Mouse (Mus musculus) testis, adult 2 months (tissue): ENCODE measurements around the gene Ngb. TPM values are rescaled to one million over a fixed set of nuclear protein-coding genes. Genes with fewer than 3 reads are reported as not detected.

Experiments
- H3K27ac ChIP-seq: fragments of 200-500 bp; 2 replicates; pipeline ENCODE4 v1.5.1; 2012; ENCODE audit warnings: low read depth, low read length; ENCODE audit not compliant: control insufficient read depth, insufficient read depth
- H3K27me3 ChIP-seq: fragments of 200-500 bp; 2 replicates; pipeline ENCODE4 v1.6.1; 2012; ENCODE audit warnings: mild to moderate bottlenecking, low read length, moderate library complexity; ENCODE audit not compliant: control insufficient read depth, insufficient read depth
- H3K36me3 ChIP-seq: fragments of 200-500 bp; 2 replicates; pipeline ENCODE4 v1.6.1; 2012; ENCODE audit warnings: mild to moderate bottlenecking, low read length; ENCODE audit not compliant: control insufficient read depth, insufficient read depth
- H3K4me1 ChIP-seq: fragments of 200-500 bp; 2 replicates; pipeline ENCODE4 v1.6.1; 2012; ENCODE audit warnings: low read length; ENCODE audit not compliant: control insufficient read depth, insufficient read depth
- H3K4me3 ChIP-seq: fragments of 200-500 bp; 2 replicates; pipeline ENCODE4 v1.5.1; 2012; ENCODE audit warnings: low read depth, mild to moderate bottlenecking, low read length, moderate library complexity, mixed read lengths; ENCODE audit not compliant: control insufficient read depth
- CTCF ChIP-seq: fragments of 200-500 bp; IDR thresholded peaks from 2 replicates; pipeline ENCODE4 v1.5.1; 2012; ENCODE audit warnings: low read depth, mild to moderate bottlenecking, inconsistent platforms, low read length, moderate library complexity; ENCODE audit not compliant: control insufficient read depth, insufficient read depth, insufficient replicate concordance
- POLR2A ChIP-seq: fragments of 200-500 bp; IDR thresholded peaks from 2 replicates; pipeline ENCODE4 v1.6.1; 2012; ENCODE audit warnings: low read depth, mild to moderate bottlenecking, inconsistent platforms, low read length, moderate library complexity; ENCODE audit not compliant: control insufficient read depth
- polyA plus RNA-seq: library from polyadenylated mRNA; depleted of rRNA; stranded (reverse); fragments of >200 nt; gene quantifications from 2 replicates; pipeline ENCODE4 v1.2.3, GENCODE M21; 2012; rRNA removed

Gene Ngb
- polyA plus RNA-seq, 1 experiment = 1.5 TPM

GRCm38 (mm10) chr12:87070520-87070919, 31.8 kb downstream of the Ngb start:
- TF ChIP-seq POLR2A (no peak), CTCF (no peak)
- H3K27me3 ChIP-seq = no peaks in the 10 kb centered on the region
- no peak overlapping the region for H3K27ac ChIP-seq
- H3K36me3 ChIP-seq = no peaks in the 10 kb centered on the region
- H3K4me3 ChIP-seq = no peak overlapping the region
- H3K4me1 ChIP-seq = no peaks in the 10 kb centered on the region

- TF ChIP-seq POLR2A (no peak), CTCF (no peak)
- H3K36me3 ChIP-seq = no peaks in the 10 kb centered on the region
- H3K4me1 ChIP-seq = no peaks in the 10 kb centered on the region
- no peaks in the 10 kb centered on the region for H3K27me3 ChIP-seq
- H3K27ac ChIP-seq = no peak overlapping the region
- H3K4me3 ChIP-seq = no peak overlapping the region
These were observed 35.9 kb downstream of the Ngb start for GRCm38 (mm10) chr12:87066429-87066828.

DNA sequence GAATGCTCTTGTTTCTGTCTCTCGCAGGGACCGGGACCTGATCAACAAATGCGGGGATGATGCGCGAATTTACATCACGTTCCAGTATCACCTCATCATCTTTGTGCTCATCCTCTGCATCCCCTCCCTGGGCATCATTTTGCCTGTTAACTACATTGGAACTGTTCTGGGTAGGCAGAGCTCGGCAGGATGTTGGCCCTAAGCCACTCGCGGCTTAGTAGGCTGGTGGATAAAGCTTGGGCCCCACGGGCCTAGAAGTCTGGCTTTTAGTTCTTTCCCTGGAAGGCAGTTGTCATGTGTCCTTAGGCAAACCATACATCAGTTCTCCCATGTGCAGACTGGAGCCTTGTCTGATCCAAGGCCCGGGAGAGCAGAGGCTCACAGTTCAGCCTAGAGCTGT, 36.9 kb downstream of the Ngb start:
- Histone ChIP-seq H3K36me3 (no peaks in the 10 kb centered on the region), H3K27ac (no peak overlapping the region), H3K4me1 (no peaks in the 10 kb centered on the region), H3K27me3 (no peaks in the 10 kb centered on the region), H3K4me3 (no peak overlapping the region)
- TF ChIP-seq POLR2A (no peak), CTCF (no peak)

DNA sequence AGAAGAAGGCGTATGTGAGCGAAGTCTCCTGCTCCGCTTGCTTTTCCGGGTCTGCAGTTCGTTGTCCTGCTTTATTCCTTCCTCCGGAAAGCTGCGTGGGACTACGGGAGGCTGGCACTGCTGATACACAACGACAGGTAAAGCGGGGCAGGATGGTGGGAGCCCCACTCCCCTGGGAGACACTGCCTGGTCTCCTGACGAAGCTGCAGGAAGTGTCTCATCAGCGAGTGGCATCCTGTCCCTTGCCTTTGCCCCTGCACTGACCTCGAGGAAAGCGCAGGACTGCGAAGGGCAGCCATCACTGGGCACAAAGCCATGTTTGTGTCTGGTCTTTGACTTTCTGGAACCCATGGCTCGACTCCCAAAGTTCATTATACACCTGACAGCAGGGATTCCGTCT, 45.3 kb downstream of the Ngb start:
- H3K4me3 ChIP-seq = no peak overlapping the region
- no peaks in the 10 kb centered on the region for H3K36me3 ChIP-seq
- no peak overlapping the region for H3K27ac ChIP-seq
- no peaks in the 10 kb centered on the region for H3K27me3 ChIP-seq
- TF ChIP-seq CTCF (no peak), POLR2A (no peak)
- no peaks in the 10 kb centered on the region for H3K4me1 ChIP-seq

DNA sequence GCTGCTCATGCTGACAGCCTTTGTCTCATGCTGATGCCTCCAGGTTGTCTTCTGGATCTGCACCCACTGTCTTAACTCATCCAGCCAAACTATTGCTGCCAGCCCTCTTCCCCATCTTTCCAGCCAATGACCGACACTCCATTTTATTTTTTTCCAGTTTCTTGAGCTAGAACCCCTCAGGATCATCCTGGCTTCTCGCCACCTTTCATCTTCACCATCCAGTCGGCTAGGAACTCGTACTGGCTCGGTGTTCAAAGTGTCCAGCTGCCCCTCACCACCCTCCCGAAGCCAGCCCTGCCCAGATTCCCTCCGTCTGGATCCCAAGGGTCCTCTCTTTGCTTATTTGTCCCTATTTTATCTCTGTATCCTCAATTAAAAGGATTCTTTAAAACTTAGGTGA, 47.5 kb downstream of the Ngb start:
- Histone ChIP-seq H3K27ac (no peak overlapping the region), H3K27me3 (no peaks in the 10 kb centered on the region), H3K4me3 (no peak overlapping the region), H3K4me1 (no peaks in the 10 kb centered on the region), H3K36me3 (no peaks in the 10 kb centered on the region)
- TF ChIP-seq POLR2A (no peak), CTCF (no peak)

DNA sequence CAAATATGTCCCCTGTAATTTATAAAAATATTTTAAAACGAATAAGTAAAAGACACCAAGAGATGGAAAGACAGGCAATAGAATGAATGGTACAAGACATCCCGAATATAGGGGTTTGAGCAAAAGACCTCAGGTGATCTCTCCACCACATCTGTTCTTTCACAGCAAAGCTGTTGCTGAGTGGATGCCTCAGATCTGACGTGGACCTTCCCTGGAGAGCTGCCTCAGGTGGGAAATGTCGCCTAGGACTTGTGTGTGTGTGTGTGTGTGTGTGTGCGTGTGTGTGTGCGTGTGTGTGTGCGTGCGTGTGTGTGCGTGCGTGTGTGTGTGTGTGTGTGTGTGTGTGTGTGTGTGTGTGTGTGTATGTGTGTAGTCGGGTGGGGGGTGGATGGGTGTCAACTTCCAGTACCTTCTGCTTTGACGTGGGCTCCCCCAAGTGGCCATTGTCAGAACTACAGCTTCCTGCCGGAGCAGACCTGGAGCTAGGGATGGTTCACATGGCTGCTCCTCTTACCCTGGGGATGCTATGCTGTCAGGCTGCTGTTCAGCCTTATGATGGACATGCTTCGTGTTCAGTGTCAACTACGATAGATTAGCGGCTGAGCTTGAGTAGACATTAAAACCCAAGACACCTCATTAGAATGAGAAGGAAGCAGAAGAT, 49.5 kb downstream of the Ngb start:
- TF ChIP-seq POLR2A (no peak), CTCF (peak; percentile 92)
- H3K27ac ChIP-seq = no peak overlapping the region
- no peaks in the 10 kb centered on the region for H3K27me3 ChIP-seq
- no peaks in the 10 kb centered on the region for H3K4me1 ChIP-seq
- H3K36me3 ChIP-seq = no peaks in the 10 kb centered on the region
- H3K4me3 ChIP-seq = no peak overlapping the region

DNA sequence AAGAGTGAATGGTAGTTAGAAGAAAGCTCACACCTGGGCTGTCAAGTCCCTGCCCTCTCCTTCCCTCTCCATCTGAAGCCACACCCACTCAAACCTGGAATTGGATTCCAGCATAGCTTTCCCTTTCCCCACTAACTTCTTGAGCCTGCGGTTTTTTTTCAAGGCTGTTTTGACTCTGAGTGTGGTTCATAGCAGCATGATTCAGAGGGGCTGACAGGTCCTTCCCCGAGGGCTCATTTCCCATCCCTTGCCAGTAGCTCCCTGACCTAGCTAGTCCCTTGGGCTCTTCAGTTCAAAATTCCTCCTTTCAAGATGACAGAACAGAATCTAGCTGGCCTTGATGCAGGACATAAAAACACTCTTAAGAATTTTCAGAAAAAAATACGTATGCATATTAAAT, 54.8 kb downstream of the Ngb start:
- H3K4me3 ChIP-seq = no peak overlapping the region
- TF ChIP-seq POLR2A (no peak), CTCF (no peak)
- H3K27ac ChIP-seq = no peak overlapping the region
- H3K27me3 ChIP-seq = no peaks in the 10 kb centered on the region
- H3K36me3 ChIP-seq = no peaks in the 10 kb centered on the region
- H3K4me1 ChIP-seq = no peaks in the 10 kb centered on the region

Other genes with a start within 250 kb of the Ngb start
- 2.8 and 3.2 TPM in 2 replicates for gene Irf2bpl, start 217.7 kb downstream of the Ngb start, polyA plus RNA-seq
- gene Cipc, start 155.5 kb downstream of the Ngb start, polyA plus RNA-seq = 42.7 and 45.6 TPM in 2 replicates
- not detected in 2 replicates for gene Zdhhc22, start 112.1 kb downstream of the Ngb start, polyA plus RNA-seq
- gene Tmem63c, start 81.2 kb downstream of the Ngb start, polyA plus RNA-seq = 30.3 and 32.3 TPM in 2 replicates
- gene Gstz1, start 44.6 kb upstream of the Ngb start, polyA plus RNA-seq = 76.4 and 81.4 TPM in 2 replicates
- gene Pomt2, start 45.4 kb upstream of the Ngb start, polyA plus RNA-seq = 66.1 and 69.6 TPM in 2 replicates
- 20.3 and 27.1 TPM in 2 replicates for gene Samd15, start 97.2 kb upstream of the Ngb start, polyA plus RNA-seq
- 2.9 and 3.3 TPM in 2 replicates for gene Tmed8, start 97.9 kb upstream of the Ngb start, polyA plus RNA-seq
- gene Noxred1, start 136.2 kb upstream of the Ngb start, polyA plus RNA-seq = 68.5 and 75.4 TPM in 2 replicates
- gene Vipas39, start 163.7 kb upstream of the Ngb start, polyA plus RNA-seq = 19.8 and 22.1 TPM in 2 replicates
- 47.8 and 50.4 TPM in 2 replicates for gene Ahsa1, start 163.9 kb upstream of the Ngb start, polyA plus RNA-seq
- 0.19 and 0.23 TPM in 2 replicates for gene Ism2, start 197.2 kb upstream of the Ngb start, polyA plus RNA-seq